Mouse (Mus musculus): ENCODE data around the gene Mab21l1. TPM values are rescaled to one million over a fixed set of nuclear protein-coding genes. Genes with fewer than 3 reads are reported as not detected.

The Mab21l1 gene
- polyA plus RNA-seq, 1 experiment from 2014 or later = 0.08 TPM

DNA sequence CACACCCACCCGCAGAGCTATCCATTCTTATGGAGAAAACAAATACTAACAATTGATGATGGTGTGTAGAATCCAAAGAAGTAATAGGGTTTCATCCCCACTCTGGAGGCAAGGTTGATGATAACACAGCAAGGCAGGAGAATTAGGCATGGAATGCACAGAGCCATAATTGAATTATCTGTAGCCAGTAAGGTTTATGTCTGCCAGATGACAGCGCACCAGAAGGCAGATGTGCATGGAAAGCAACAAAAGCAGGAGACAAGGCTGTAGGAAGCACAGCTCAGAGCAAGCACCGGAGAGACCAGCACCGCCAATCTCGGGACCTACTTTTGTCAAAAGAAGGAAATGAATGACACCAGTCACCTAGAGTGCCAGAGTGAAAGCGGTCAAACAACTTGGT lies 28.4 kb upstream of the Mab21l1 start:
- H3K4me3 ChIP-seq (ENCODE audit: low read depth, low read length) = no peak overlapping the region
- no peaks in the 10 kb centered on the region for H3K9me3 ChIP-seq (replicated peaks; ENCODE audit: control insufficient read depth, low read length)
- no peak overlapping the region for H3K27ac ChIP-seq (ENCODE audit: low read length)
- no peak for ATAC-seq (ENCODE audit: low read depth)
- no peaks in the 10 kb centered on the region for H3K36me3 ChIP-seq (ENCODE audit: control insufficient read depth, insufficient read depth)
- H3K4me1 ChIP-seq (ENCODE audit: control insufficient read depth, low read depth, low read length) = no peaks in the 10 kb centered on the region
- no peak overlapping the region for H3K4me2 ChIP-seq (ENCODE audit: low read depth, low read length)
- H3K9ac ChIP-seq (ENCODE audit: low read depth, low read length) = no peak overlapping the region
- 75% methylated on average over 6 of the region's 6 CpGs for WGBS (ENCODE audit: insufficient replicate concordance)
- no peaks in the 10 kb centered on the region for H3K27me3 ChIP-seq (ENCODE audit: control insufficient read depth, insufficient read depth, low read depth, low read length)

DNA sequence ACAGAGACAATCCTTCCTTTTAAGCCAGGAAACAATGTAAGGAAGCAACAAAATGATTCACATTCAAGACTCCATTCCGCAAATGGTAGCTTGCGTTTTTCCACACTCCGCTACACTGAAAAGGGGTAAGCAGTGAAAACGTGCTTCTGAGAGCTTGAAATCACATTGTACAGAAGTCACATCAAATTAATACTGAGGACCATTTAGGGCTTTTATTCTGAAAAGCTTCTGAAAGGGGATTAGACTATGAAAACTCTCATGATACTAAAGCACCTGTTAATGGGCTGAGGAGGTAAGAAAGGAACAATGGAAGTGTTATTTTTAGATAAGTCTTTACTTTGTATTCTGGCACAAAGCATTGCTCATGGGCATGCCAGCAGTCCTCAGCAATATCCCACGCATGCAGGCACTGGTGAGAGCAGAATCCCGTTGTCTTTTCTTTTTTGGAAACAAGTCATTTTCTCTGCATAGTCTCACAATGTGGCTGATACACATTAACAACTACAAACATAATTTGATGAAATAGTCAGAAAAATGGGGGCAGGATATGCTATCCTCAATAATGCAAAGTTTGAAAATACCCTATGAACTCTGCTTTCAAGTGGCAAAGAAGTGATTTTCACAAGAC lies 27.2 kb upstream of the Mab21l1 start:
- H3K4me1 ChIP-seq (ENCODE audit: control insufficient read depth, low read depth, low read length) = no peaks in the 10 kb centered on the region
- no peak overlapping the region for H3K27ac ChIP-seq (ENCODE audit: low read length)
- H3K4me3 ChIP-seq (ENCODE audit: low read depth, low read length) = no peak overlapping the region
- no peak overlapping the region for H3K4me2 ChIP-seq (ENCODE audit: low read depth, low read length)
- 67% methylated on average over 6 of the region's 6 CpGs for WGBS (ENCODE audit: insufficient replicate concordance)
- H3K27me3 ChIP-seq (ENCODE audit: control insufficient read depth, insufficient read depth, low read depth, low read length) = no peaks in the 10 kb centered on the region
- no peaks in the 10 kb centered on the region for H3K36me3 ChIP-seq (ENCODE audit: control insufficient read depth, insufficient read depth)
- no peaks in the 10 kb centered on the region for H3K9me3 ChIP-seq (replicated peaks; ENCODE audit: control insufficient read depth, low read length)
- no peak for ATAC-seq (ENCODE audit: low read depth)
- H3K9ac ChIP-seq (ENCODE audit: low read depth, low read length) = no peak overlapping the region

DNA sequence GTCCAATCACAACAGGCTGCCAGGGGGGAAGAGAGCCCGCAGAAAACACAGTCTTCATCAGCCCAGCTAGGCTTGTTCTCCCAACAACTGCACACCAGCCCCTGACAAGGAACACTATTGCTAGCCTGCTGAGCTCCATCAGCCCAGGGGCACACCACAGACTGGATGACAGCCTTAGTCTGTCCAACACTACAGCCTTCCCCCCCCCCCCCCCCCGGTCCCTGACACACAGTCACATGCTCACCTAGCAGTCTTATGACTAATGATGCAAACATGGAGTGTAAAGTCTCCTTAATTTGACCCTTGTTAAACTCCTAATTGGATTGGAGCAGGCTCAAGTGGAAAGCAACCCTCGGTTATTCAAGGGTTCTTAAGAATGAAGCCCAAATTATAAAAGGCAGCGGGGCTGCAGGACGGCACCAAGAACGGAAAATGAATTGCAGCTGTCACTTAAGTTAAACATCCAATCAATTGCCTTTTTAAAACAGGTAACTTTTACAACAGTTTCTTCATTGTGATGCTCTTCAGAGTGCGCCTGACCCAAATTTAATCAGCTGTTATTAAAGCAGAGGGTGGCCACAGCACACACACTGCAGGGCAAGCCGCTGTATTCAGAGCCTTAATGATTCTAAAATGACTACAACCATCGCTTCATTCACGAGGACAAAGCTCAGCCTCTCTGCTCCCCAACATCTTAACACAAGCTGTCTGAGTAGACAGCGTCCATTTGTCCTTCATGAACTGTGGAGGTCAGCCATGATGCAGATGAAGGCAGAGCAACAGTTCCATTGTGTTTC lies 26.3 kb upstream of the Mab21l1 start:
- no peak for ATAC-seq (ENCODE audit: low read depth)
- 71% methylated on average over 10 of the region's 11 CpGs for WGBS (ENCODE audit: insufficient replicate concordance)

DNA sequence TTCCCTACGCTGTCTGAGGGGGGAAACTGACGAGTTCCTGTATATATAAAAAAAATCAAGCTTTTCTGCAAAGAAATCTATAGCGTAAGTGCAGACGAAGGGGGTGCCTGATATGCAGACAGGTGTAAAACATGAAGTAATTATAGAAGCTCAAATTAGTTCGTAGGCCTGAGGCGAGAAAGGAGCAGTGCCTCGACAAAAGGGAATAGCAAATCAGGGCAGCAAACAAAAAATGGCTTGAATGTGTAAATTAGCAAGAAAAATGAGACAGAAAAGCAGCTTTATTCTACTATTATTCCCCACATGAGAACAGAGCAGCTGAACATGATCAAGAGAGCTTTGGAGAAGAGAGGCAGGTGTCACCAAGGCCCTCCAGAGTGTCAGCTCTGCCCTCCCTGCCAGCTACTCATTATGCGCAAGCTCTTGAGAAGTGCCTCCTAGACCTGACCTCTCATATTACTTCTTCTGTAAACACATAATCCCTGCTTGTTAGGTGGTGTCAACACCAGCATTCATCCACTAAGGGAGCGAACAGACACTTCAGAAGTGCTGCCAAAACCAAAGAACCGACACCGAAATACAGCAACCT lies 25.6 kb upstream of the Mab21l1 start:
- H3K4me3 ChIP-seq (ENCODE audit: low read depth, low read length) = no peak overlapping the region
- 74% methylated on average over 11 of the region's 11 CpGs for WGBS (ENCODE audit: insufficient replicate concordance)
- no peak overlapping the region for H3K9ac ChIP-seq (ENCODE audit: low read depth, low read length)
- no peaks in the 10 kb centered on the region for H3K27me3 ChIP-seq (ENCODE audit: control insufficient read depth, insufficient read depth, low read depth, low read length)
- ATAC-seq (ENCODE audit: low read depth) = no peak
- no peak overlapping the region for H3K27ac ChIP-seq (ENCODE audit: low read length)
- H3K4me1 ChIP-seq (ENCODE audit: control insufficient read depth, low read depth, low read length) = no peaks in the 10 kb centered on the region
- H3K4me2 ChIP-seq (ENCODE audit: low read depth, low read length) = no peak overlapping the region
- no peaks in the 10 kb centered on the region for H3K36me3 ChIP-seq (ENCODE audit: control insufficient read depth, insufficient read depth)
- H3K9me3 ChIP-seq (replicated peaks; ENCODE audit: control insufficient read depth, low read length) = no peaks in the 10 kb centered on the region

More for the DNA sequence above, 26.3 kb upstream of the Mab21l1 start:
- Histone ChIP-seq H3K9ac (ENCODE audit: low read depth, low read length) (no peak overlapping the region), H3K27ac (ENCODE audit: low read length) (no peak overlapping the region), H3K27me3 (ENCODE audit: control insufficient read depth, insufficient read depth, low read depth, low read length) (no peaks in the 10 kb centered on the region), H3K4me1 (ENCODE audit: control insufficient read depth, low read depth, low read length) (no peaks in the 10 kb centered on the region), H3K4me3 (ENCODE audit: low read depth, low read length) (no peak overlapping the region), H3K36me3 (ENCODE audit: control insufficient read depth, insufficient read depth) (no peaks in the 10 kb centered on the region), H3K9me3 (replicated peaks; ENCODE audit: control insufficient read depth, low read length) (no peaks in the 10 kb centered on the region), H3K4me2 (ENCODE audit: low read depth, low read length) (no peak overlapping the region)

DNA sequence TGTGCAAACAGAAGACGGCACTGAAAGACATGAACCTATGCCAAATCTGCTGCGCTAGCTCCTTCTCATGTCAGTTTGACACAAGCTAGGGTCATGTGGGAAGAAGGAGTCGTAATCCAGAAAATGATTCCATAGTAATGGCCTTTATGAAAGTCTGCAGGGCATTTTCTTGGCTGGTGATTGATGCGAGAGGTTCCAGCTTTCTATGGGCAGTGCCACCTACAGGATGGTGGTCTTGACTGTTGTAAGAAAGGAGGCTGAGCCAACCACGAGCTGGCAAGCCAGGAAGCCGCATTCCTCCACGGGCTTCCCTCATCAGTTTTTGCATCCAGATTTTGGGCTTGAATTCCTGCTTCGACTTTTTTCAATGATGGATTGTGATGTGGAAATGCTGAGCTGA lies 24.0 kb upstream of the Mab21l1 start:
- no peaks in the 10 kb centered on the region for H3K4me1 ChIP-seq (ENCODE audit: control insufficient read depth, low read depth, low read length)
- no peak for ATAC-seq (ENCODE audit: low read depth)
- H3K9me3 ChIP-seq (replicated peaks; ENCODE audit: control insufficient read depth, low read length) = no peaks in the 10 kb centered on the region
- H3K4me3 ChIP-seq (ENCODE audit: low read depth, low read length) = no peak overlapping the region
- H3K27ac ChIP-seq (ENCODE audit: low read length) = no peak overlapping the region
- H3K4me2 ChIP-seq (ENCODE audit: low read depth, low read length) = no peak overlapping the region
- H3K36me3 ChIP-seq (ENCODE audit: control insufficient read depth, insufficient read depth) = no peaks in the 10 kb centered on the region
- H3K27me3 ChIP-seq (ENCODE audit: control insufficient read depth, insufficient read depth, low read depth, low read length) = no peaks in the 10 kb centered on the region
- WGBS (ENCODE audit: insufficient replicate concordance) = 49% methylated on average over 8 of the region's 8 CpGs
- no peak overlapping the region for H3K9ac ChIP-seq (ENCODE audit: low read depth, low read length)

DNA sequence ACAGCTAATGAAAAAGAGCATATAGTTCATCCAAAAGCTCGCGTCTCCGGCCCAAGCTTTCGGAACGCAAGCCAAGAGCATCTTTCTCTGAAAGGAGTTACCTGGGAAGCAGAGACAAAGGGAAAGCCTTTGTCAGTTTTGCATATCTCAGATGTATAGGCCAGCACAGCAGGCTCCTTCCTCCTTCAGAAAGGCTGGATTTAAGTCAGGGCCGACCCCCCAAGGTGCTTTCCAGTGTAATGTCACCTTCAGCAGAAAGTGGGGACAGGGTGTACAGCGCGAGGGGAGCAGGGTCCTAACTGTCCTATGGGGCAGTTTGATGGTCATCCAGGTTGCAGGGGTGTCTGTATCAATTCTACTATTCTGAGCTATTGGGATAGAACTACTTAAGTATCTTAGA lies 18.7 kb upstream of the Mab21l1 start:
- no peak overlapping the region for H3K27ac ChIP-seq (ENCODE audit: low read length)
- no peak overlapping the region for H3K4me3 ChIP-seq (ENCODE audit: low read depth, low read length)
- no peaks in the 10 kb centered on the region for H3K4me1 ChIP-seq (ENCODE audit: control insufficient read depth, low read depth, low read length)
- no peak for ATAC-seq (ENCODE audit: low read depth)
- WGBS (ENCODE audit: insufficient replicate concordance) = 57% methylated on average over 8 of the region's 8 CpGs
- no peak overlapping the region for H3K4me2 ChIP-seq (ENCODE audit: low read depth, low read length)
- no peaks in the 10 kb centered on the region for H3K9me3 ChIP-seq (replicated peaks; ENCODE audit: control insufficient read depth, low read length)
- H3K27me3 ChIP-seq (ENCODE audit: control insufficient read depth, insufficient read depth, low read depth, low read length) = no peaks in the 10 kb centered on the region
- no peak overlapping the region for H3K9ac ChIP-seq (ENCODE audit: low read depth, low read length)
- no peaks in the 10 kb centered on the region for H3K36me3 ChIP-seq (ENCODE audit: control insufficient read depth, insufficient read depth)

DNA sequence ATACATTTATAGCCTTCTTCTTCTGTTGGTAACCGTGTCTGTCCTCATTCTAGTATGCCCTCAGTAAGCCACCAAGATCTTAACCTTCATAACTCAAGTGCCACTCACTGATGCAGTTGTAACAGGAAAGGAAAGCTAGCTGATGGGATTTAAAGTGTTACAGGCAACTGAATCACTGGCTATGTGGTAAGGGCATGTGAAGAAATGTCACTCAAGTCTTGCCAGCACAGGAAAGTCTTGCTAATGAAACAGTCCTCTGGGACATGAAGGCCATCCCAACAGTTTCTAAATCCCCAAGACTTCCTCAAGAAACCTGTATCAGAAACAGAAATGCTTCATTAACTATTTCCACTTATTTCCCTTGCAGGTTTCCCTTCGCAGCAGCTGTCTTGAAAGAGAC lies 13.7 kb upstream of the Mab21l1 start:
- no peaks in the 10 kb centered on the region for H3K4me1 ChIP-seq (ENCODE audit: control insufficient read depth, low read depth, low read length)
- H3K4me2 ChIP-seq (ENCODE audit: low read depth, low read length) = no peak overlapping the region
- WGBS (ENCODE audit: insufficient replicate concordance) = 61% methylated on average over 2 of the region's 2 CpGs
- H3K27me3 ChIP-seq (ENCODE audit: control insufficient read depth, insufficient read depth, low read depth, low read length) = no peaks in the 10 kb centered on the region
- no peaks in the 10 kb centered on the region for H3K36me3 ChIP-seq (ENCODE audit: control insufficient read depth, insufficient read depth)
- H3K9me3 ChIP-seq (replicated peaks; ENCODE audit: control insufficient read depth, low read length) = no peaks in the 10 kb centered on the region
- H3K9ac ChIP-seq (ENCODE audit: low read depth, low read length) = no peak overlapping the region
- H3K27ac ChIP-seq (ENCODE audit: low read length) = no peak overlapping the region
- no peak overlapping the region for H3K4me3 ChIP-seq (ENCODE audit: low read depth, low read length)
- no peak for ATAC-seq (ENCODE audit: low read depth)

DNA sequence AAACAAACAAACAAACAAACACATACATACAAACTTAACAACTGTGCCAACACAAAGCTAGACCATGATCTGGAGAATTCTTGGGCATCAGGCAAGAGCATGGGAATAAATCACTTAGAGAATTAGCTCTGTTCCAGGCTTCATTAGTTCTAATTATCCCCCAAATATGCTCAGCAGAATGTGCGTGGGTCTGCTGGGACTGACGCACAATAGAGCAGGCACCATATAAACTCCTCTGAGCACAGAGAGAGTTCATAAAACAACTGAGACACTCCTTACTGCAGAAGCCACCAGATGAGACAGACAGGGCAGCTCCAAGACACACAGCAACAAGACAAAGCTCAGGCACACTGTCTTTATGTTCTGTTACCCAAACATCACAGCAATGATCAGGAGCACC lies 13.0 kb upstream of the Mab21l1 start:
- Histone ChIP-seq H3K9me3 (replicated peaks; ENCODE audit: control insufficient read depth, low read length) (no peaks in the 10 kb centered on the region), H3K27ac (ENCODE audit: low read length) (no peak overlapping the region), H3K4me1 (ENCODE audit: control insufficient read depth, low read depth, low read length) (no peaks in the 10 kb centered on the region), H3K36me3 (ENCODE audit: control insufficient read depth, insufficient read depth) (no peaks in the 10 kb centered on the region), H3K4me3 (ENCODE audit: low read depth, low read length) (no peak overlapping the region), H3K4me2 (ENCODE audit: low read depth, low read length) (no peak overlapping the region), H3K27me3 (ENCODE audit: control insufficient read depth, insufficient read depth, low read depth, low read length) (no peaks in the 10 kb centered on the region), H3K9ac (ENCODE audit: low read depth, low read length) (no peak overlapping the region)
- 55% methylated on average over 2 of the region's 2 CpGs for WGBS (ENCODE audit: insufficient replicate concordance)
- ATAC-seq (ENCODE audit: low read depth) = no peak

DNA sequence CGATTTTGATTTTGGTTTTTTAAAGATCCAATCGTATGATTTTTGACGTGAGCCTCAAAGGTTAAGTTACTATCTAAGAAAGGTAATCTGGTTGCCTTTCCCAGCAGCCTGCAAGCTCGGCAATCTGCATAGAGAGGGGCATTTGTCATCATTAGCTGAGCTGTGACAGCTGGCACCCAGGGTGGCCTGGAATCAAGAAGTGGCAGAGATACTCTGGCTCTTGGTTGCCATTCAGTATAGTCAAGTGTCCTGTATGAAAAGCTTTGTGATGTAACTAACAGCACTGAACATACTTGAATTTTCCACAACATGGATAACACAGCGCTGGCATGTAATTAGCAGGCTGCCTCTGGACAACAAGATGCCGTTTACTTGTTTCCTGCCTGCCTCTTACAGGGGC lies 8.1 kb upstream of the Mab21l1 start:
- Histone ChIP-seq H3K4me3 (ENCODE audit: low read depth, low read length) (no peak overlapping the region), H3K9ac (ENCODE audit: low read depth, low read length) (no peak overlapping the region), H3K4me2 (ENCODE audit: low read depth, low read length) (no peak overlapping the region), H3K36me3 (ENCODE audit: control insufficient read depth, insufficient read depth) (no peaks in the 10 kb centered on the region), H3K27ac (ENCODE audit: low read length) (no peak overlapping the region), H3K4me1 (ENCODE audit: control insufficient read depth, low read depth, low read length) (no peaks in the 10 kb centered on the region), H3K27me3 (ENCODE audit: control insufficient read depth, insufficient read depth, low read depth, low read length) (peaks cover 4% of the 10 kb centered on the region), H3K9me3 (replicated peaks; ENCODE audit: control insufficient read depth, low read length) (no peaks in the 10 kb centered on the region)
- no peak for ATAC-seq (ENCODE audit: low read depth)
- WGBS (ENCODE audit: insufficient replicate concordance) = 53% methylated on average over 6 of the region's 6 CpGs

Measured in liver, embryonic 16.5 days (tissue).